Mouse (Mus musculus): ENCODE data around the gene Mesp1. TPM values are rescaled to one million over a fixed set of nuclear protein-coding genes. Genes with fewer than 3 reads are reported as not detected.

The Mesp1 gene
- polyA plus RNA-seq, 1 experiment, result 0.62 TPM

DNA sequence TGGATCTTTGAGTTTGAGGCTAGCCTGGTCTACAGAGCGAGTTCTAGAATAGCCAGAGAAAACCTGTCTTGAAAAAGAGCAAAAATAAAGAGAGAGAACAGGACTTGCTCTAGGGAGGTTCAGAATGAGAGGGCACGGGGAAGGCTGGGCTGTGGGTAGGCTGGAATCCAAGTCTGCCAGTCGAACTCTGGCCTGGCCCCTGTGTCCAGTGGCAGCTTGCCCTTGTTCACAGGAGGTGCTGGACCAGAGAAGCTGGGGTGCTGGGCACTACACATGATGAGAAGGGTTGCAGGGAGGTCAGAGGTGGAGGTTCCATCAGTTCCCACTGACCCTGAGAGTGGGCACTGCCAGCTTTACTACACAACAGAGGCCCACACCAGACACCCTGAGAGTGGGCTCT lies 34.8 kb upstream of the Mesp1 start:
- TF ChIP-seq POLR2A (IDR thresholded peaks at IDR 0.05; ENCODE audit: control insufficient read depth, extremely low read depth, insufficient read depth, low read length, poor library complexity) (no peak), CTCF (IDR thresholded peaks at IDR 0.05; ENCODE audit: borderline replicate concordance, control insufficient read depth, extremely low read depth, insufficient read depth, low read length, poor library complexity) (no peak)
- no peak overlapping the region for H3K4me3 ChIP-seq (ENCODE audit: control insufficient read depth, insufficient read depth, low read length)
- 87% methylated on average over 3 of the region's 3 CpGs for WGBS
- H3K36me3 ChIP-seq (ENCODE audit: control insufficient read depth, insufficient read depth, low read length), result no peaks in the 10 kb centered on the region
- H3K27ac ChIP-seq (ENCODE audit: control insufficient read depth, insufficient read depth, low read length), result no peak overlapping the region
- DNase-seq, result no peak
- no peaks in the 10 kb centered on the region for H3K4me1 ChIP-seq (replicated peaks; ENCODE audit: control insufficient read depth, insufficient read depth, low read length)
- no peaks in the 10 kb centered on the region for H3K27me3 ChIP-seq (ENCODE audit: control insufficient read depth, insufficient read depth, low read length)

DNA sequence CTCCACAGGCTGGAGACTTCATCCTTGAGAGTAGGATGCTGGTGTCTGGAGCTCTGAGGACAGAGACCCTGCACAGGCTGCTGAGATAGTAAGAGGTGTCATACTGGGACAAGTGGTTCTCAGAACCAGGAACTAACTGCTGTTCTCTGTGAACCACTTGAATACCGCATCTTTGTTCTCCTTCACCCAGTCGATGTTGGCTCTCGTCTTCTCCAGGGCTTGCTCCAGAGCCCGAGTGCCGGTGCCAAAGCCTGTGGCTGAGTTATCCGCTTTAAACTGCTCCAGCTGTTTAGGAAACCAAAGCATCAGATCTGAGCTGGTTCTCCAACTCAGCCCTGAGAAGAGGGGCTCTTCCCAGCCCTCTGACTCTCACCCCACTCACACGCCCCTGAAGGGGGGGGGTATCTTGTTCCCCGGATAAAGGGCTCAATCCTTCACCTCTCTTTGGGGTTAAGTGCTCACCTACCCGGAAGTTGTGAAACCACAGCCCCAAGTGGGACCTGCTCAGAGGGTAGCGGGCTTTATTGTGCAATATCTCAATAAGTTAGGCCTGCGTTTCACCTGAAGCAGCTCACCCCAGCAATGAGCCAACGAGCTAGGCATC lies 28.6 kb upstream of the Mesp1 start:
- no peak for TF ChIP-seq POLR2A (IDR thresholded peaks at IDR 0.05; ENCODE audit: control insufficient read depth, extremely low read depth, insufficient read depth, low read length, poor library complexity)
- no peak for TF ChIP-seq CTCF (IDR thresholded peaks at IDR 0.05; ENCODE audit: borderline replicate concordance, control insufficient read depth, extremely low read depth, insufficient read depth, low read length, poor library complexity)
- H3K4me1 ChIP-seq (replicated peaks; ENCODE audit: control insufficient read depth, insufficient read depth, low read length), result no peaks in the 10 kb centered on the region; the same call in 1 of the 2 replicates
- H3K36me3 ChIP-seq (ENCODE audit: control insufficient read depth, insufficient read depth, low read length), result no peaks in the 10 kb centered on the region
- WGBS, result 52% methylated on average over 12 of the region's 12 CpGs
- H3K4me3 ChIP-seq (ENCODE audit: control insufficient read depth, insufficient read depth, low read length), result no peak overlapping the region
- H3K27ac ChIP-seq (ENCODE audit: control insufficient read depth, insufficient read depth, low read length), result no peak overlapping the region
- DNase-seq, result no peak
- no peaks in the 10 kb centered on the region for H3K27me3 ChIP-seq (ENCODE audit: control insufficient read depth, insufficient read depth, low read length)

DNA sequence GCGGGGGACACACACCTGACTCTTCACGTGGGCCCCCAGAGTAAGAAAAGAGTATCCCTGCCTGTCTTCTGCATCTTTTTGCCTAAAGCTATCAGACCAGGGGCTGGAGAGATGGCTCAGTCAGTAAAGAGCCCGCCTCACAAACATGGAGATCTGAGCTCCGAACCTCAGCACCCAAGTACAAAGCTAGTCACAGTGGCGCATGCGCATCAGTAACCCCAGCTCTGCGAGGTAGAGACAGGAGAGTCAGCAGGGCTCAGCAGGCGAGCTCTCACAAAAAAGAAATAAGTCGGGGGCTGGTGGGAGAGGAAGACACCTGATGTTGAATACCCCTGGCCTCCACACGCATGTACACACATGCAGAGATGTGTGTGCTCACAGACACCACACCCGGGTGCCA lies 26.4 kb upstream of the Mesp1 start:
- WGBS, result 95% methylated on average over 11 of the region's 11 CpGs
- H3K27ac ChIP-seq (ENCODE audit: control insufficient read depth, insufficient read depth, low read length), result no peak overlapping the region

DNA sequence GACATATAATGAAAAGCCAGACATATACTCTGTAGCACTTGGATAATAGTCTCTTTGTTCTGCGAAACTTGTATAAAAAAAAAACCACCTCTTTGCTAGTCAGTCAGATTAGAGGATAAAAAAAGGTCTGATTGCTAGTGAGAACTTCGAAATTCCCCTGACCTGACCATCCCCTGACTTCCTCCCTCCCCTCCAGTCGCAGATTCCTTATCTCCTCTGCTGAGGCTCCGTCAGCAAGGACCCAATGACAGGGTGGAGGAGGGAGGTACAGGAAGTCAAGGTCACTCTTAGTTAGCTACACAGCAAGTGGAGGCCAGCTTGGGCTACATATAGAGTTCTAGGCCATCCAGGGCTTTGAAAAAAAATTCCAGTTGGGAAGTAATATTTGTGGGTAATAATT lies 25.9 kb upstream of the Mesp1 start:
- 54% methylated on average over 4 of the region's 4 CpGs for WGBS
- H3K36me3 ChIP-seq (ENCODE audit: control insufficient read depth, insufficient read depth, low read length), result no peaks in the 10 kb centered on the region
- TF ChIP-seq POLR2A (IDR thresholded peaks at IDR 0.05; ENCODE audit: control insufficient read depth, extremely low read depth, insufficient read depth, low read length, poor library complexity) (no peak), CTCF (IDR thresholded peaks at IDR 0.05; ENCODE audit: borderline replicate concordance, control insufficient read depth, extremely low read depth, insufficient read depth, low read length, poor library complexity) (no peak)
- H3K4me3 ChIP-seq (ENCODE audit: control insufficient read depth, insufficient read depth, low read length), result no peak overlapping the region
- DNase-seq, result no peak
- H3K4me1 ChIP-seq (replicated peaks; ENCODE audit: control insufficient read depth, insufficient read depth, low read length), result no peaks in the 10 kb centered on the region; the same call in 1 of the 2 replicates
- H3K27me3 ChIP-seq (ENCODE audit: control insufficient read depth, insufficient read depth, low read length), result no peaks in the 10 kb centered on the region
- H3K27ac ChIP-seq (ENCODE audit: control insufficient read depth, insufficient read depth, low read length), result no peak overlapping the region

More for the DNA sequence above, 26.4 kb upstream of the Mesp1 start:
- Histone ChIP-seq H3K4me3 (ENCODE audit: control insufficient read depth, insufficient read depth, low read length) (no peak overlapping the region), H3K4me1 (replicated peaks; ENCODE audit: control insufficient read depth, insufficient read depth, low read length) (no peaks in the 10 kb centered on the region; the same call in 1 of the 2 replicates), H3K27me3 (ENCODE audit: control insufficient read depth, insufficient read depth, low read length) (no peaks in the 10 kb centered on the region), H3K36me3 (ENCODE audit: control insufficient read depth, insufficient read depth, low read length) (no peaks in the 10 kb centered on the region)
- DNase-seq, result no peak
- no peak for TF ChIP-seq CTCF (IDR thresholded peaks at IDR 0.05; ENCODE audit: borderline replicate concordance, control insufficient read depth, extremely low read depth, insufficient read depth, low read length, poor library complexity)
- TF ChIP-seq POLR2A (IDR thresholded peaks at IDR 0.05; ENCODE audit: control insufficient read depth, extremely low read depth, insufficient read depth, low read length, poor library complexity), result no peak

DNA sequence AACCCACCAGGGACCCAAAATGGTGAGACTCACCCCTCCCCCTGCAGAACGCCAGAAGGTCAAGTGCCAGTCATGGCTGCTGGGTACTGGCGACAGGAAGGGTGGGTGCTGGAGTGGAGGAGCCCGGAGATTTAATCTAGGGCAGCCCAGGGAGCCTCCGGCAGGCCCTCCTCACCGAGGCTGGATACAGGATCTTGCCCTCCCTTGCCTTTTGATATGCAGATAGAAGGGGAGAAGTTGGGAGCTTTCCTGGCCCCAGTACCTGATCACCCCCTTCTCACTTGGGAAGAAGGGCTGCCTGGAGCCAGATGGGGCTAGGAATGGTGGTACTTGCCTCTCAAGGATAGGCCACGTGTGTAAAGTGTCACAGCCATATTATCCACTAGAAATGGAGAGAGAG lies 24.7 kb upstream of the Mesp1 start:
- Histone ChIP-seq H3K27ac (ENCODE audit: control insufficient read depth, insufficient read depth, low read length) (no peak overlapping the region), H3K4me1 (replicated peaks; ENCODE audit: control insufficient read depth, insufficient read depth, low read length) (no peaks in the 10 kb centered on the region; the same call in 1 of the 2 replicates), H3K27me3 (ENCODE audit: control insufficient read depth, insufficient read depth, low read length) (no peaks in the 10 kb centered on the region), H3K36me3 (ENCODE audit: control insufficient read depth, insufficient read depth, low read length) (no peaks in the 10 kb centered on the region), H3K4me3 (ENCODE audit: control insufficient read depth, insufficient read depth, low read length) (no peak overlapping the region)
- DNase-seq, result no peak
- TF ChIP-seq CTCF (IDR thresholded peaks at IDR 0.05; ENCODE audit: borderline replicate concordance, control insufficient read depth, extremely low read depth, insufficient read depth, low read length, poor library complexity) (no peak), POLR2A (IDR thresholded peaks at IDR 0.05; ENCODE audit: control insufficient read depth, extremely low read depth, insufficient read depth, low read length, poor library complexity) (no peak)
- WGBS, result 61% methylated on average over 6 of the region's 6 CpGs

DNA sequence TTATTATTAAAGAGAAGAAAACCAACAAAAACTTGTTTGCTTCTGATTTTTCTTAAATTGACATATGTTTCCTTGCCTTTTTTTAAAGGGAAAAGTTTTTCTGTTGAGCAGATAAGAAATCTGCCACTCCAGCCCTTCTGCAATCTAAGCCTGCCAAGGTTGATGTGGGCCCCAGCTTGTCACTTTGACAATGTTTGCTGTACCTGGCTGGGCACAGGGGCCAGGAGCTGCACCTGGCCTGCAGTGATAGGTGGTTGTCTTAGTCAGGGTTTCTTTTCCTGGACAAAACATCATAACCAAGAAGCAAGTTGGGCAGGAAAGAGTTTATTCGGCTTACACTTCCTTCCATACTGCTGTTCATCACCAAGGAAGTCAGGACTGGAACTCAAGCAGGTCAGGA lies 19.8 kb upstream of the Mesp1 start:
- Histone ChIP-seq H3K36me3 (ENCODE audit: control insufficient read depth, insufficient read depth, low read length) (no peaks in the 10 kb centered on the region), H3K4me3 (ENCODE audit: control insufficient read depth, insufficient read depth, low read length) (no peak overlapping the region), H3K4me1 (replicated peaks; ENCODE audit: control insufficient read depth, insufficient read depth, low read length) (peaks cover 6% of the 10 kb centered on the region), H3K27ac (ENCODE audit: control insufficient read depth, insufficient read depth, low read length) (no peak overlapping the region), H3K27me3 (ENCODE audit: control insufficient read depth, insufficient read depth, low read length) (no peaks in the 10 kb centered on the region)
- no peak for TF ChIP-seq POLR2A (IDR thresholded peaks at IDR 0.05; ENCODE audit: control insufficient read depth, extremely low read depth, insufficient read depth, low read length, poor library complexity)
- TF ChIP-seq CTCF (IDR thresholded peaks at IDR 0.05; ENCODE audit: borderline replicate concordance, control insufficient read depth, extremely low read depth, insufficient read depth, low read length, poor library complexity), result no peak
- DNase-seq, result no peak
- WGBS, result 56% methylated on average over 1 of the region's 1 CpGs

Measured in thymus, adult 2 months (tissue).